Mouse (Mus musculus): ENCODE results near the gene Ptpre.
A peak's percentile ranks its signal among the peaks of the same experiment; 100 is the strongest.
"Not testable (repeated sequence)": the region's sequence is repeated elsewhere in the genome, so short reads cannot be mapped to it uniquely, and the experiment has no call there.

Gene Ptpre

GRCm38 (mm10) chr7:135537341-135537901 is at the start of gene Ptpre:
Gene Ptpre (plus strand): TSS chr7:135537481.
- DNase-seq, result peak; percentile 86

DNA sequence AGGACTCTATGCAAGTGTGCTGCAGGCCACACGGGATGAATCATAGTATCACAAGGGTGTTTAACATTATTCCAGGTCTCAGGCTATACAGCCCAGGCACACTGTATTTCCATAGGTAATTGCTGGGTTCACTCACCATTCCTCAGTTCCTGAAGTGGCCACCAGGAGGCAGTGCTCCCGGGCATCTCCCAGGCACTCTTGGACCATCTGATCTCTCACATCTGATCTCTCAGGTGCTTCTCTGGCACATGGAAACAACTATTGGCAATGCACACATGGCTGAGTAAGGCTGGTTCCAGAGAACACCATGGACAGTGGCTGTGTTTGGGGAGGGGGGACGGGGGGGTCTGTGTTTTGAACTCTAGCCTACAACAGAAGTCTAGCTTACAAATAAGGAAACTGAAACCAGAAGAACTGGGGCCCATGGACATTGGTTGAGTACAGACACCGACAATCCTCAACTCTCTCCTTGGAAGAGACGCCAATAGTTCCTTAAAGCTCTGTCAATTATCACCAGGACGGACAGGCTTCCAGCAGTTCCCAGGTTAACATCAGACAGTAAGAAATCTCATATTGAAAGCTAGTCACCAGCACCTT is 49.0 kb upstream of the Ptpre start:
- peak; percentile 9 for DNase-seq

- DNase-seq, result no peak
These were observed 47.4 kb upstream of the Ptpre start for GRCm38 (mm10) chr7:135489724-135490499.

DNA sequence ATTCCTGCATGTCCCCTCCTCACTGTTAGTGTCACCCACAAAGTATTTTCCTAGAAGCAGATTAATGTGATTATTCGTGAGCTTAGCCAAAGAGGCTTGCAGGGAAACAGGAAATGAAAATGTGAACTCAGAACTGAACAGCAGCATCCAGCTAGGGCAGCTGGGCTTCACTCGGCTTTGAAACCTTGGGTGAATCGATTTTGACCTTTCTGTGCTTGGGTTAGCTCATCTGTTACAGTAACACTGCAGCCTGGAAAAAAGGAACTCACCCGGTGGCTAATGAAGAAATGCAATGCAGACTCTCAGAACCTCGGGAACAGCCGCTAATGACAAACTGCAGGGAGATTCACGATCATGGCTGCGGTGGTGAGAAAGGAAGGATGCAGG is 46.8 kb upstream of the Ptpre start:
- DNase-seq, result no peak

GRCm38 (mm10) chr7:135495303-135495702 is 42.0 kb upstream of the Ptpre start:
- DNase-seq, result no peak

DNA sequence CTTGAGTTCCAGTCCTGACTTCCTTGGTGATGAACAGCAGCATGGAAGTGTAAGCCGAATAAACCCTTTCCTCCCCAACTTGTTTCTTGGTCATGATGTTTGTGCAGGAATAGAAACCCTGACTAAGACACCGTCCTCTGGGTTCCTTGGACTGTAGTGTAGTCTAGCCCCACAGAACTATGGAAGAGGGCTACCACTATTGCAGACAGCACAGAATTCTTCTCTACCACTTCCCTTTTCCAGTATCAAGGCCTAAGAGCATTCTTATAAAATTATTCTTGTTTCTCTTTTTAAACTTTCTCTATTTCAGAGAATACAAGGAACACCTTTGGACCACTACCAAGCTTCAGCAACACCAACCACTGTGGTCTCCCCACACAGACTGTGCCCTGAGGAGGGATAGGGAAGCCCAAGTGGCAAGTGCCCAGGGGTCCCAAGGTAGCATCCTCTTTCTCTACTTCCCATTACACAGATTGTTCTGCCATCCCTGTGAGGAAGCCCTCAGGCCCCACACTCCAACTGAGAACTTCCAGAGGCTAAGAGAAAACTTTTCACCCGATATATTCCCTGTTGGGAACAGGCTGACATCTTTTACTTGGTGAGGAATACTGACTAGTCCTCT is 38.6 kb upstream of the Ptpre start:
- DNase-seq, result no peak

DNA sequence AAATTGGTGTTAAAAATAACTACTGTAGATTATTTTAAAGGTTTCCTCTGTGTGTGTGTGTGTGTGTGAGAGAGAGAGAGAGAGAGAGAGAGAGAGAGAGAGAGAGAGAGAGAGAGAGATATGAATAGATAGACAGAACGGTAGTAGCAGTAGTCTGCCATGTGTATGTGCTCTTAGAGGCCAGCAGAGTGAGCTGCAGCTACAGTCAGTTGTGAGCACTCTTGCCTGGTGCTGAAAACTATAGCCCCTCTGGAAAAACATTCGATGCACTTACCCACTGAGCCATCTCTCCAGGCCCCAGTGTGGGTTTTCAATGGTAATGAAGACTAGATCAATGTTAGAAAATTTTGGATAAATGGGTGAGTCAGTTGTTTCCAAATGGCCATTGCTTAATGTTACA is 37.9 kb upstream of the Ptpre start:
- DNase-seq, result no peak

DNA sequence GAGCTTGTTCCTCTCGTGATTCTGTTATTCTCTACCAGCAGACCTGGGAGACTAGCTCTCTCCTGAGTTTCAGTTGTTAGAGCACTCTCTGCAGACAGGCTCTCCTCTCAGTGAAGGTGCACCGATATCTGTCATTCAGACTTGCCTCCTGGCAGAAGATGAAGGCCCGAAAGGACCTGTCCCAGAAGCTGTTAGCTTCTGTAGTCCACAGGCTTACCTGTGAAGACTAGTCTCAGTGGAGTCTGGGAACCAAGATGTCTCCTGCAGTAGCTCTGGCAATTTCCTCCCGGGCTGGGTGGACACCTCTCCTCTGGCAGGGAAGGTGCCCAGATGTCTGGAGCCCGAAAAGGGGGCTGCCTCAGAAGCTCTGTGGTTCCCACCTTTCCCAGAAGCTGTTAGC is 30.8 kb upstream of the Ptpre start:
- not testable (repeated sequence) for DNase-seq

GRCm38 (mm10) chr7:135508602-135509001 is 28.7 kb upstream of the Ptpre start:
- no peak for DNase-seq

GRCm38 (mm10) chr7:135509272-135509671 is 28.0 kb upstream of the Ptpre start:
- no peak for DNase-seq

GRCm38 (mm10) chr7:135510431-135510830 is 26.9 kb upstream of the Ptpre start:
- no peak for DNase-seq

GRCm38 (mm10) chr7:135511723-135512122 is 25.6 kb upstream of the Ptpre start:
- DNase-seq, result no peak

- DNase-seq, result no peak
These were observed 20.1 kb upstream of the Ptpre start for GRCm38 (mm10) chr7:135517191-135517590.

DNA sequence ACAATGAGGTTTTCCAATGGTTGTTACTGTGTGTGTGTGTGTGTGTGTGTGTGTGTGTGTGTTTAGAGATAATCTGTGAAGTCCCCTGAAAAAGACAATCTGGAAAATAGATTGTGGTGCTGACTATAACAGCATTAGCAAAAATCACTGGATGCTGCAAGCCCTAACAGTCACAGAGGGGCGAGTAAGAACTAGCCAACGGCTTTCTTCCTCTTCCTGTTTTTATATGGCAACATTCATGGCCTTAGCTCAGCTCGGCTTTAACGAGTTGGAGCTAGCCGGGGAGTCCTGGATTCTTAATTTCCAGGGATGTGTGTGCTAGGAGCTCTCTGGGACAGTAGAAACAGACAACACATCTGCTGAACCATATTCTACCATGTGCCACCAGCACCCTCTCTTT is 17.0 kb upstream of the Ptpre start:
- no peak for DNase-seq

DNA sequence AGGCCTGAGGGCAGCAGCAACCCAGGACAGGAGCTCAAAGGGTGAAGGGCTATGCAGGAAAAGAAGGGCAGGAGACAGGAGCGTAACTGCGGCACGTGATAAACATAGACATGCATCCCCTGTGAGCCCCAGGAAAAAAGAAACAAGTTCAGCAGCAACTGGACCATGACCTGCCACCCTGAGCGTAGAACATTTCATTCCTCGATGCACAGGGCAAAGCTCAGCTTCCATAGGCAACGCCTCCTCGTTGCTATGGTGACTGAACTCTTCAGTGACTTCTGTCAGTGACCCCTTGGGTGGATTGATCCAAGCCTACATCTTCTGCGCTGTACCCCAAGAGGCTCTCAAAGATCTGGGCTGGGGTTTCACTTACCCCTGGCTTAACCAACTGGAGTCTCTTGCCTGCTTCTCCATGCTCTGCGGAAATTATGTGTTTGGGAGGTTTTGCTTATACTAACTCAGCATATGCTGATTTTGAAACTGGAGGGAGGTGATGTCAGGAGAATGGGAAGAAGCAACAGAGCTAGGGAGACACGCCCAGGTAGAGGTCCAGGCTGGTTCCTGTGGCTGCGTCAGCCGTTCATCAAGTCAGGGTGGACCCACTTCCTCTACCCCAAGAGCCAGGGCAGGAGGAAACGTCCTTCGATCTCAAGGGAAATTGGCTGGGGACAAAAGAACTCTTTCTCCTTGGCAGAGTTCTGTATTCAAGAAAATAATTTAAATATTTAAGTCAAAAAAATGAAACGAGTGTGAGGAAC is 15.3 kb upstream of the Ptpre start:
- no peak for DNase-seq

GRCm38 (mm10) chr7:135523981-135524380 is 13.3 kb upstream of the Ptpre start:
- no peak for DNase-seq

DNA sequence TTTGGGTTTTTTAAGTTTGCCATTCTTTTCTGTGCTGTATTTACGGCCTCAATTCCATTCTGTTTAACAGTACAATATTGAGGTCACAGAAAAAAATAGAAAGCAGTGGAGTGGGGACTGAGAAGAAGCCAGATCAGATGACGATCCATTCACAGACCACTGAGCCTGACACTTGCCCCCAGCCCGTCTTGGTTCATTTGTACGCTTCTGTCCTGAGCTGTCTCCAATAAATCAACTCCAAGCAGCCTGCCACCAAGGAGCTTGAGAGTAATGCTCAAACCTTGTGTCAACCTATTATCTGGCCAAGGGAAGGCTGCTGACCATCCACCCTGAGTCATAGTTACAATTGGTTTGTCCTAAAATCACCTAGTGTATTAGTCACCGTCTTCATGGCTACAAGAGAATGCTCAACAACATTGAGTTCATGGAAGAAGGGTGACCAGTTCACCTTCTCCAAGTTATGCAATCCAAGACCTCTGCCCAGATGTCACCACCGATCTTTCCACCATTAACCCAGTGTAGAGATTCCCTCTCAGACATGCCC is 12.8 kb upstream of the Ptpre start:
- DNase-seq, result no peak

- DNase-seq, result no peak
These were observed 10.6 kb upstream of the Ptpre start for GRCm38 (mm10) chr7:135526574-135527152.

GRCm38 (mm10) chr7:135527169-135527568 is 10.1 kb upstream of the Ptpre start:
- DNase-seq, result no peak

DNA sequence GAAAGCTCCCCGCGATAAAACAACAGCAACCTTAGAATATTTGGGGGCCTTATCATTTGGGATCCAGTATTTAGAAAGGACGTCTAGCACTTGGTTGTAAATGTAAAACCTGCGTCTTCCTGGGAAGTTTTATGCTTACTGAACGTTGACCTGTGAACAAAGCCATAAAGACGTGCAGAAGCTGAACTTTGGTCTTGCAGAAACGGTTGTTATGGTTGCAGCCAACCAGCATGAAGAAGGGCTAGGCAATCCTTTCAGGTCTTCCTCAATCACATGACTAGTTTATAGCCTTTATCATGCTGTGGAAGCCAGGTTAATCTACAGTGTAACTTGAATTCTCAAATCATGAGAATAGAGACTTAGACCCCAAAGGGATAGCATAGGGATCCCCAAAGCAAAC is 8.8 kb upstream of the Ptpre start, which contains the start of gene Clrn3:
Gene Clrn3, minus strand, starts transcription at position 140 of the 400 bp plus-strand sequence.
- no peak for DNase-seq

DNA sequence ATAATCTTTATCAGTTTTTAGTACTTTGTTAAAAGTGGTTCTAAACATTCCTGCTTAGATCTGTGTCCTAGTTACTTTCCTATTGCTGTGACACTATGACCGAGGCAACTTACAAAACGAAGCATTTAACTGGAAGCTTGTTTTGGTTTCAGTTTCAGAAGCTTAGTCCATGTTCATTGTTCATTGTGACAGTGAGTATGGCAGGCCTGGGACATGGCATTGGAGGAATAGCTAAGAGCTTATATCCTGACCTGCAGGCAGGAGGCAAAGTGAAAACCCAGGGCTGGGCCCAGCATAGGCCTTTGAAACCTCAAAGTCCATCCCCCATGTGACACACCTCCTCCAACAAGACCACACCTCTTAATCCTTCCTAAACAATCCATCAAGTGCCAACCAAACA is 8.2 kb upstream of the Ptpre start:
- no peak for DNase-seq

- no peak for DNase-seq
These were observed 2.6 kb upstream of the Ptpre start for GRCm38 (mm10) chr7:135534548-135535189.
